Mouse (Mus musculus) myocyte (in vitro differentiated cells): ENCODE data around the gene Spire2. TPM values are rescaled to one million over a fixed set of nuclear protein-coding genes. Genes with fewer than 3 reads are reported as not detected.

Experiments
- H3K27me3 ChIP-seq: one replicate; pipeline ENCODE4 v1.6.1; 2011; ENCODE audit not compliant: control insufficient read depth, insufficient read depth, insufficient read length
- H3K36me3 ChIP-seq: one replicate; pipeline ENCODE4 v1.6.1; 2011; ENCODE audit not compliant: control insufficient read depth, insufficient read depth
- H3K4me2 ChIP-seq: one replicate; pipeline ENCODE4 v1.6.1; 2011; ENCODE audit warnings: low read depth, control low read depth
- H3K4me3 ChIP-seq: one replicate; pipeline ENCODE4 v1.5.1; 2011; ENCODE audit warnings: mild to moderate bottlenecking, control low read depth, moderate library complexity
- H3K79me2 ChIP-seq: one replicate; pipeline ENCODE4 v1.6.1; 2011; ENCODE audit not compliant: control insufficient read depth, insufficient read depth
- H3ac ChIP-seq: one replicate; pipeline ENCODE4 v1.6.1; 2011; ENCODE audit not compliant: control insufficient read depth, insufficient read length
- CEBPB ChIP-seq: IDR thresholded peaks from 2 replicates; pipeline ENCODE4 v1.6.1; 2011; ENCODE audit warnings: mild to moderate bottlenecking, moderate library complexity; ENCODE audit not compliant: poor library complexity, insufficient read depth, severe bottlenecking
- E2F4 ChIP-seq: IDR thresholded peaks from one replicate; pipeline ENCODE4 v1.6.1; 2011; ENCODE audit warnings: mild to moderate bottlenecking, control low read depth, moderate library complexity; ENCODE audit not compliant: insufficient read depth
- MAX ChIP-seq: IDR thresholded peaks from one replicate; pipeline ENCODE4 v1.6.1; 2011; ENCODE audit warnings: low read depth, mild to moderate bottlenecking, control low read depth
- MYOD1 ChIP-seq, 3 experiments: IDR thresholded peaks; one replicate each; pipeline ENCODE4 v1.6.1; 2011; ENCODE audit warnings: control low read depth in 2 of 3, low read depth in 2 of 3, mild to moderate bottlenecking in 2 of 3, moderate library complexity in 1 of 3; ENCODE audit not compliant: insufficient read length in 2 of 3, control insufficient read depth in 1 of 3
- MYOG ChIP-seq, 3 experiments: IDR thresholded peaks; one replicate each; pipeline ENCODE4 v1.6.1; 2011; ENCODE audit warnings: control low read depth in 2 of 3, low read depth in 2 of 3, mild to moderate bottlenecking in 2 of 3; ENCODE audit not compliant: insufficient read length in 2 of 3, control insufficient read depth in 1 of 3, insufficient read depth in 1 of 3
- POLR2A ChIP-seq: IDR thresholded peaks from one replicate; pipeline ENCODE4 v1.6.1; 2011; ENCODE audit warnings: low read depth, mild to moderate bottlenecking, control low read depth, moderate library complexity; ENCODE audit not compliant: insufficient read length
- POLR2AphosphoS2 ChIP-seq: IDR thresholded peaks from one replicate; pipeline ENCODE4 v1.6.1; 2011; ENCODE audit warnings: low read depth, control low read depth; ENCODE audit not compliant: insufficient read length
- REST ChIP-seq: IDR thresholded peaks from one replicate; pipeline ENCODE4 v1.6.1; 2011; ENCODE audit warnings: mild to moderate bottlenecking, control low read depth, moderate library complexity; ENCODE audit not compliant: insufficient read depth, insufficient read length
- SRF ChIP-seq: IDR thresholded peaks from one replicate; pipeline ENCODE4 v1.6.1; 2011; ENCODE audit warnings: low read depth; ENCODE audit not compliant: control insufficient read depth, insufficient read length
- TCF12 ChIP-seq: IDR thresholded peaks from one replicate; pipeline ENCODE4 v1.6.1; 2011; ENCODE audit warnings: mild to moderate bottlenecking, control low read depth; ENCODE audit not compliant: poor library complexity, insufficient read depth, severe bottlenecking
- TCF3 ChIP-seq: IDR thresholded peaks from one replicate; pipeline ENCODE4 v1.6.1; 2011; ENCODE audit warnings: low read depth, control low read depth; ENCODE audit not compliant: insufficient read length
- USF1 ChIP-seq: IDR thresholded peaks from one replicate; pipeline ENCODE4 v1.6.1; 2011; ENCODE audit warnings: low read depth, mild to moderate bottlenecking, control low read depth, moderate library complexity
- polyA plus RNA-seq: library from polyadenylated mRNA; unstranded; fragments of >200 nt; fragmentation: generic; extraction: Trizol; gene quantifications from one replicate; pipeline ENCODE4 v1.2.1, GENCODE M21; 2012; ENCODE audit warnings: missing spikeins

The Spire2 gene
- polyA plus RNA-seq, 1 experiment = 6.8 TPM

DNA sequence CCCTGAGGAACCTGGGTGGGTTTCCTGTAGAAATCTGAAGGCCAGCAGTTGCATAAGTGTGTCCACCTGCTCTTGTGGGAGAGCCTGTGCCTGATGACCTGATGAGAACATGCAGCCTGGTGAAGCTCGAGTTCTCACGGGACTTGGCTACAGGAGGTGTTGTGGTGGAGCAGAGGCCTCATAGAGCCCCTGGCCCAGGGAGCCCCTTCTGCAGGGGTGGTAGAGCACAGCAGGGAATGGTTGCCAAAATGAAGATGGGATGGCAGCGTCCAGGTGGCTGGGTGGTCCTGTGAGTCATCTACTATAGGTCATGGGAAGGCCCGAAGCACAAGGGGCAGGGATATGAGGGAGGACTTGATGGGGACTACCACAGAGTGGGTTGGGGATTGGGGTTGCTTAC is 49.2 kb downstream of the Spire2 start:
- Histone ChIP-seq H3K27me3 (no peaks in the 10 kb centered on the region), H3K36me3 (peaks cover 36% of the 10 kb centered on the region), H3K79me2 (peaks cover 42% of the 10 kb centered on the region), H3K4me2 (no peak overlapping the region), H3K4me3 (no peak overlapping the region), H3ac (no peak overlapping the region)
- TF ChIP-seq REST = no peak
- no peak for TF ChIP-seq TCF12
- no peak for TF ChIP-seq USF1
- no peak for TF ChIP-seq SRF
- no peak for TF ChIP-seq MYOG (IDR thresholded peaks at IDR 0.05; ENCODE audit: control insufficient read depth in 1 of 3, insufficient read depth in 1 of 3, insufficient read length in 2 of 3, low read depth in 2 of 3)
- TF ChIP-seq MYOD1 (IDR thresholded peaks at IDR 0.05; ENCODE audit: control insufficient read depth in 1 of 3, insufficient read length in 2 of 3, low read depth in 2 of 3) = no peak
- no peak for TF ChIP-seq POLR2AphosphoS2
- TF ChIP-seq MAX = no peak
- no peak for TF ChIP-seq POLR2A
- no peak for TF ChIP-seq CEBPB
- no peak for TF ChIP-seq TCF3
- TF ChIP-seq E2F4 = no peak

DNA sequence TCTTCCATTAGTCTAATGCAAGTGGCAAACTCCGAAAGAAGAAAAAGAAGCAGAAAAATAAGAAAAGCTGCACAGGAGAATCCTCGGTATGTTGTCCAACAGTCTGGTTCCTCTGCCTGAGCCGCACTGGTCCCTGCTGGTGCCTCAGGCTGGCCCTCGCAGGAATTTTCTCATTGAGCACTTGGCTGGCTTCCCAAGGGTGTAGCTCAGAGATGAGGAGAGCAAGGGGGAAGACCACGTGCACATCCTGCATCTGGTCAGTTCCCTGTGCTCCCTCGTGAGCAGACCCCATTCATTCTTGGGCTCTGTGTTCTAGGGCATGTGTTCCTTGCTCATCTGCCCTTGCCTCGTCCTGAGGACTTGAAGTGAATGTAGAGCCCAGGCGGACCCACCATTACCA is 50.0 kb downstream of the Spire2 start:
- Histone ChIP-seq H3K27me3 (no peaks in the 10 kb centered on the region), H3K79me2 (peaks cover 34% of the 10 kb centered on the region), H3K4me3 (no peak overlapping the region), H3K4me2 (no peak overlapping the region), H3K36me3 (peaks cover 42% of the 10 kb centered on the region), H3ac (no peak overlapping the region)
- TF ChIP-seq MYOG (IDR thresholded peaks at IDR 0.05; ENCODE audit: control insufficient read depth in 1 of 3, insufficient read depth in 1 of 3, insufficient read length in 2 of 3, low read depth in 2 of 3) (no peak), TCF3 (no peak), POLR2A (no peak)

DNA sequence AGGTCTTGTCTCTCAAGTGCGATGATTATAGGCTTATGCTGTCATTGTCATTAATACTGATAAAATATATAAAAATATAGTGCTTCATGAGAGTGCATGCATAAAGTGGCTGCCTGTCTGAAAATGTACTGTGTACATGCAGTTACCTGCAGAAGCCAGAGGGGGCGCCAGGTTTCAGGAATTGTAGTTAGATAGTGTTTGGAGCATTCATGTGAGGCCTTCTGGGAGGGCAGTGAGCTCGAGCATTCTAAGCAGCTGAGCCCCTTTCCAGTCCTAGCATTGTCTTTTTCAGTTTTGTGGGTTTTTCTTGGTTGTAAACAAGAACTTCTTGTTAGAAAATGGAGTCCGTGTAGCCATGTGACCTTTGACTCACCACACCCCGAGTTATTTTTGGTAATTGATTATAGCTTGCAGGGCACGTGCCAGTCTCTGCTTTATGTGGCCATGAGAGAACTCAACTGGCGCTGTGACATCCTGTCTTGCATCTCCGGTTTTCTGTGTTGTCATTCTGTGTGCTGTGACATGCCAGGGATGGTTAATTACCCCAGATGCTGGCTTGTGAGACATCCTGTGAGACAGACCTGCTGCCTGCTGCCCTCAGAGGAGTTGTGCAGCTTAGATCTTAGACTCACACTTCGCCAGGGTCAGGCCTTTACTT is 52.5 kb downstream of the Spire2 start:
- Histone ChIP-seq H3K27me3 (no peaks in the 10 kb centered on the region), H3ac (no peak overlapping the region), H3K79me2 (peaks cover 14% of the 10 kb centered on the region), H3K4me3 (no peak overlapping the region), H3K4me2 (no peak overlapping the region), H3K36me3 (peaks cover 58% of the 10 kb centered on the region)
- TF ChIP-seq SRF (no peak), POLR2A (no peak), E2F4 (no peak), REST (no peak), TCF3 (no peak)

DNA sequence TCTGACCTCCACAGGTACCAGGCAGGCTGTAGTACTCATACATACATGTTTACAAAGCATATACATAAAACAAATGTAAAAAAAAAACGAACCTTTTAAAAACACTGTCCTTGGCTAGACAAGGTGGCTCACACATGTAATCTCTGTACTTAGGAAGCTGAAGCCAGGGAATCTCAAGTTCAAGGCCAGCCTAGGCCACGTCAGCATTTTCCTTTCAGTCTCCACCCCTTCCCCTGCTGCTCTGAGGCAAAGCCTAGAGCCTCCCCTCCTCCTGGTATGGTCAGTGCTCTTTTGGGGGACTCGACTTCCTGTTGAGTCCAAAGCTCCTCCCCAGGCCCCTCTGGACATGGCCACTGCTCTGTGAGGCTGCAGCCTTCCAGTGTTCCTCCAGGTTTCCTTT is 54.5 kb downstream of the Spire2 start:
- H3K4me3 ChIP-seq = no peak overlapping the region
- TF ChIP-seq TCF3 = no peak
- TF ChIP-seq USF1 = no peak
- no peak for TF ChIP-seq POLR2AphosphoS2
- TF ChIP-seq MAX = no peak
- no peak overlapping the region for H3K4me2 ChIP-seq
- no peaks in the 10 kb centered on the region for H3K79me2 ChIP-seq
- H3K36me3 ChIP-seq = peaks cover 52% of the 10 kb centered on the region
- H3K27me3 ChIP-seq = no peaks in the 10 kb centered on the region
- no peak overlapping the region for H3ac ChIP-seq

DNA sequence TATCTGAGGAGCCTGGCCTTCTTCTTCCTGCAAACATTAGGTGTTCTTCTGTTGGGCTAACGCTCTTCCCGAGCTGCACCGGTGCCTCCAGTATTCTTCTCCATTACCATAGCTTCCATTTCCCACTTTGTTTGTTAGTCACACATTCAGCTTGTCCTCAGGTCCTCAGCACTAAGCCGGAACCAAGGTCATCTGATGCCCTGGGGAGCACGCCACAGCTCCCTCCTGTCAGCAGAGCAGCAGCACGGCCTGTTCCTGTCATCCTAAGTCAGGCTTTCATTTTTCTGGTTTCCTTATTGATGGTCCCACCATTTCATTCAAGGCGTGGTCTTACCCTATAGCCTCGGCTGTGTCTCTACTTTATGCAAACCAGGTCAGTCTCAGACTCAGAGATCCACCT is 55.3 kb downstream of the Spire2 start:
- TF ChIP-seq MYOG (IDR thresholded peaks at IDR 0.05; ENCODE audit: control insufficient read depth in 1 of 3, insufficient read depth in 1 of 3, insufficient read length in 2 of 3, low read depth in 2 of 3) (no peak), E2F4 (no peak), POLR2AphosphoS2 (no peak), MAX (no peak), USF1 (no peak), POLR2A (no peak), MYOD1 (IDR thresholded peaks at IDR 0.05; ENCODE audit: control insufficient read depth in 1 of 3, insufficient read length in 2 of 3, low read depth in 2 of 3) (no peak), SRF (no peak), CEBPB (no peak), TCF3 (no peak), REST (no peak), TCF12 (no peak)
- H3K36me3 ChIP-seq = peaks cover 56% of the 10 kb centered on the region
- H3K4me2 ChIP-seq = no peak overlapping the region
- no peaks in the 10 kb centered on the region for H3K27me3 ChIP-seq
- no peak overlapping the region for H3K4me3 ChIP-seq
- no peak overlapping the region for H3ac ChIP-seq
- H3K79me2 ChIP-seq = no peaks in the 10 kb centered on the region
